Mouse (Mus musculus) layer of hippocampus, adult 2 months (tissue): ENCODE measurements at regions not wholly inside any gene's neighbourhood (a gene's known extent, or its start where the extent isn't known, plus 50 kb on each side); places are given as distances from the start of the nearest gene placed in this dataset.

Experiments used
- DNase-seq, 2 experiments: peaks; one replicate each; pipeline ENCODE4 v3.0.0; 2022; ENCODE audit warnings: low spot score in 2 of 2
- H3K27ac ChIP-seq: fragments of 200-600 bp; 2 replicates; pipeline ENCODE4 v1.8.1; 2022
- H3K4me3 ChIP-seq: fragments of 200-600 bp; 2 replicates; pipeline ENCODE4 v1.8.1; 2022; ENCODE audit warnings: mild to moderate bottlenecking
- CTCF ChIP-seq: fragments of 200-600 bp; conservative IDR thresholded peaks from 2 replicates; pipeline ENCODE4 v1.8.1; 2022; ENCODE audit warnings: antibody characterized with exemption, mild to moderate bottlenecking, moderate library complexity

GRCm38 (mm10) chr4:30776816-30777442 is 1187.0 kb upstream of the Map3k7 start:
- TF ChIP-seq CTCF: no peak
- Histone ChIP-seq H3K27ac (no peak overlapping the region), H3K4me3 (no peak overlapping the region)
- DNase-seq: no peak

- Histone ChIP-seq H3K4me3 (no peak overlapping the region), H3K27ac (no peak overlapping the region)
- DNase-seq: no peak
- no peak for TF ChIP-seq CTCF
These were observed 1182.2 kb upstream of the Map3k7 start for GRCm38 (mm10) chr4:30781649-30782048.

- TF ChIP-seq CTCF: no peak
- H3K4me3 ChIP-seq: no peak overlapping the region
- DNase-seq: no peak
- no peak overlapping the region for H3K27ac ChIP-seq
These were observed 1173.8 kb upstream of the Map3k7 start for GRCm38 (mm10) chr4:30789976-30790657.

- no peak overlapping the region for H3K4me3 ChIP-seq
- no peak for DNase-seq
- no peak for TF ChIP-seq CTCF
These were observed 1154.1 kb upstream of the Map3k7 start for GRCm38 (mm10) chr4:30809798-30810197.

GRCm38 (mm10) chr4:30855361-30856056 is 1108.4 kb upstream of the Map3k7 start:
- Histone ChIP-seq H3K4me3 (no peak overlapping the region), H3K27ac (no peak overlapping the region)
- DNase-seq: no peak
- no peak for TF ChIP-seq CTCF

More at GRCm38 (mm10) chr4:30809798-30810197, 1154.1 kb upstream of the Map3k7 start:
- H3K27ac ChIP-seq: no peak overlapping the region

DNA sequence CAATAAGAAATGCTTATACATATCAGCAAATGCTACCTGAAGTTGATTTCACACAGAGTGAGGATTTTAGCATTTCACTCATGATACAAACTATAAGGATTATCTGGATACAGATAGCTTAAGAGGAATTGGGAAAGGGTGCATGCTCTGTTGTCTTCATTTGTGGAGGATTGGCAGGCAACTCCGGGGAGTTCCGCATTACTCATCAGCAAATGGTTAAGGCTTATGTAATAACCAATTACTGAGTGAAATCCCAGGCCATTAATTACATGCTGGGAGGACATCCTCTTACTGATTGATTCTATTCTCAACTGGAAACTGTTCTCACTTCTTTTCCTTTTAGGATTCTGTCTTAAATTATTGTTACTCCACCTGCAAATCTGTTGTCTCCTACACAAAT is 1058.9 kb upstream of the Map3k7 start:
- no peak for TF ChIP-seq CTCF
- no peak overlapping the region for H3K4me3 ChIP-seq
- H3K27ac ChIP-seq: peak overlapping the region; percentile 19
- peak; percentile 21 to 51 for DNase-seq

DNA sequence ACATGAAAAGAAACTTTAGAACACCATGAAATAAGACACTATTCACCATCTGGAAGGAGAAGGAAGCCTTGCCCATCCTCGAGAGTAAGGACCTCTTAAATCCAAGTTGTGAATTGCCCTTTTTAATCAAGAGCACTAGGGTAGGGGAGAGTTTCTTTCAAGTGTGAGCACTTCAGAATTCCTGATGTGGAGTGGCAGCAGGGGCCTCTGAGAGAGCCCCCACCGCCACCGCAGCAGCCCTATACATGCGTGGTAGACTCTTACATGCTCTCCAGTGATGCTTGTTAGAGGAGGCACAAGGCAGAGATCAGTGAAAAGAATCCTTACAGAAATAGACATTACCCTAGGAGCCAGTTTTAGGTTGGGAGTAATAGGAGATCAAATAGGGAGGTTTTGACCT is 1041.0 kb upstream of the Map3k7 start:
- no peak for TF ChIP-seq CTCF
- H3K27ac ChIP-seq: no peak overlapping the region
- no peak overlapping the region for H3K4me3 ChIP-seq
- DNase-seq: no peak

DNA sequence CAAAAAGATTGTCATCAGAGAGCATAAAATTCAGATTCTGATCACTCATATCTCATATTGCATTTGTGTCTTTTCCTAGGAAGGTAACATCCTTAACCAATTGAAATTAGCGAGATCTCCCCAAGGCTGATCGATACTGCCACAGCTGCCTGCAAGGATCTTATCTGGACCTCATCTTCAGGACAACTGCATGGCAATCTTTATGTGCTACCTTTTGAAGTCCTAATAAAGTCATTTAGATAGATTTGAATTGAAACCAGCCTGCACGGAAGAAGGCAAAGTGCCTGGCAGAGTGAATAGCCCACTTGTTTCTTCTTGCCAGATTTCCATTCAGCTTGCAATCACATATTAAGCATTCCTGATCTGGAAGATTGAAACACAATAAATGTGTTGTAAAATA is 1031.5 kb upstream of the Map3k7 start:
- no peak for DNase-seq
- Histone ChIP-seq H3K27ac (no peak overlapping the region), H3K4me3 (no peak overlapping the region)
- no peak for TF ChIP-seq CTCF

DNA sequence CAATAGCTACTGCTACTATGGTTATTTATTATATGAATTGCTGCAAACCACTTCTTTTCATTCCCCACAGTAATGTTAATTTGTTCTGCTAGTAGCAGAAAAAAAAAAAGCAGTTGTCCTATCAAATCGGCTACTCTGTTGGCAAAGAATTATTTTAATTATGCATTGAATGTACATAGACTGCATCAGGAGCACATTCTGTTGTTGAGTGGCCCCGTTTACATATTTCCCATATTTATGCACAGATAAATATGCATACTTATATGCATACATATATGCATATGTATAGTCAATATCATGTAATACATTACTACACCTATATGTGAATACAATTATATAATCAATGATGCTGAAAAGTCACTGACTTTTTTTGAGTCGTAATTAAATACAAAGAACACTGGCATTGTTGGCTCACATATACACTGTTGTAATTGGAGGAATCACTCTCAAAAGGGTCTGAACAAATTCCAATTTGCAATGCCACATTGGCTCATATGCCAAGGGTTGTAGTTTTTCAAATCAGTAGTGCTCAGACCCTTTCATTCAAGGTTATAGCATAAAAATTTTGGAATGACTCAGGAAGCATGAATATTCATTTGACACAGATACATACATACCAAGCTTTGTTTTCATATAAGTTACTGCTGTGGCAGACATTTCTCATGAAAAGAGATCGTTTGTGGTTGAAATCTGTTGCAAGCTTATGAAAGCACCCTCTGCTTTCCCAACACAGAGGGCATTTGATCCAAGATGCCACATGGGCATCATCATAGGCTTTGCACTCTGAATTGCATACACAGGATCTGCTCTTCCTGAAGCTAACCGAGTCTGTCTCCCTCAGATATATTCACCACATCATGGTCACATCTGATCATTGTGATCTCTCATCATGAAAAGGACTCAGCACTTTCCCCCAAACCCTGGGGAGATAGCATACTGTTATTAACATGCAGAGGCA is 1030.6 kb upstream of the Map3k7 start:
- no peak overlapping the region for H3K27ac ChIP-seq
- no peak for TF ChIP-seq CTCF
- DNase-seq: no peak
- H3K4me3 ChIP-seq: no peak overlapping the region

- no peak for DNase-seq
- H3K4me3 ChIP-seq: no peak overlapping the region
- H3K27ac ChIP-seq: no peak overlapping the region
- TF ChIP-seq CTCF: no peak
These were observed 980.3 kb upstream of the Map3k7 start for GRCm38 (mm10) chr4:30983611-30984010.

DNA sequence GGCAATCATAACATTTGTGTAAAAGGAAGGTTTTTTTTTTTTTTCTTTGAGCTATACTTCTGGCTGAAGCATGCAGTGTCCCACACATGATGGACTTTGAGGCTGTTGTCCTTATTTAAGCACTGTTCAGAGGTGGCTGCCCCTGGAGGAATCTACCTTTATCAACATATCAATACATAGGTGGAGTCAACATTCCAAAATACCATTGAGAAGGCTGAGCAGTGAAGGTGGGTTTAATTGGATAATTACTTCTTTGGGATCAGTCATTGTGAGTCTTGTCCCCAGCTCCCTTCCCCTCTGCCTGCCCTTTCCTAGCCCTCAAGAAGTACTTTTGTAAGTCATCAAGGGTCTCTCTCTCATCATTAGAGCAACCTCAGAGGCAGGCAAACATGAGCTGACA is 951.9 kb upstream of the Map3k7 start:
- DNase-seq: no peak
- Histone ChIP-seq H3K27ac (no peak overlapping the region), H3K4me3 (no peak overlapping the region)
- TF ChIP-seq CTCF: no peak

GRCm38 (mm10) chr4:31052077-31052677 is 911.7 kb upstream of the Map3k7 start:
- no peak overlapping the region for H3K4me3 ChIP-seq
- DNase-seq: peak in 1 of 2 experiments; percentile 1
- TF ChIP-seq CTCF: no peak
- H3K27ac ChIP-seq: no peak overlapping the region
